Mouse (Mus musculus): ENCODE data around the gene Lpin2. TPM values are rescaled to one million over a fixed set of nuclear protein-coding genes. Genes with fewer than 3 reads are reported as not detected.

Gene Lpin2
- polyA plus RNA-seq (2014; fragmentation: Illumina TruSeq; extraction: RNeasy Lipid Tissue Mini Kit (QIAGEN cat#74804); ENCODE audit: low read depth, low replicate concordance): 20.3 TPM

DNA sequence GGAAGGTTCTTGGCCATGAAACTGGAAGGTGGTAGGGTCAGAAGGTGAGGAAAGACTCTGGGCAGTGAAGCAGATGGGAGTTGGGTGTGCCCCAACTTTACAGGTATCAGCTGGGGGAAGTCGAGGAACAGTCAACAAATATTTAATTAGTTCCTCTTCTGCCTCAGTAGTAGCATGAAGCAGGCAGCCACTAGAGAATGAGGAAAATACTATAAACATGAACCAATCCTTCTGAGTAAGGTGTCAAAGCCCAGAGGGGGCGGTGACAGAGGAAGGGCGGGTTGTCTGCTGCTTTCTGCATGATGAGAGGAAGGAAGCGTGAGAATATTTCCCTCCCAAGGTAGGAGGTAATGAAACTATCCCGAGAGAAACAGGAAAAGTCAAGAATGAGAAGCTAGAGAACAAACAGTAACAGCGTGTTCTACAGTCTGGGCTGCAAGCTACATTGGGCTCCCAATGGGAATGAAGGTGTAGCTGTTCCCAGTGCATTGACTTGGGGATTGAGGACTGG lies at the start of gene Lpin2:
Gene Lpin2, plus strand, starts transcription at position 350 of the 511 bp plus-strand sequence.

Other genes starting within 250 kb of the Lpin2 start
- gene Myom1, start 179.9 kb upstream of the Lpin2 start, polyA plus RNA-seq (2014; fragmentation: Illumina TruSeq; extraction: RNeasy Lipid Tissue Mini Kit (QIAGEN cat#74804); ENCODE audit: low read depth, low replicate concordance): 23.0 TPM
- 296 TPM for gene Myl12a, start 179.7 kb upstream of the Lpin2 start, polyA plus RNA-seq (2014; fragmentation: Illumina TruSeq; extraction: RNeasy Lipid Tissue Mini Kit (QIAGEN cat#74804); ENCODE audit: low read depth, low replicate concordance)
- 17.9 TPM for gene Emilin2, start 129.4 kb downstream of the Lpin2 start, polyA plus RNA-seq (2014; fragmentation: Illumina TruSeq; extraction: RNeasy Lipid Tissue Mini Kit (QIAGEN cat#74804); ENCODE audit: low read depth, low replicate concordance)